Mouse (Mus musculus) lung, adult 10 weeks (tissue): ENCODE measurements around the gene Mgat1. TPM values are rescaled to one million over a fixed set of nuclear protein-coding genes. Genes with fewer than 3 reads are reported as not detected.

Source experiments
- polyA plus RNA-seq: library from polyadenylated mRNA; stranded (reverse); fragments of 350-450 nt; fragmentation: Illumina TruSeq; extraction: RNeasy Lipid Tissue Mini Kit (QIAGEN cat#74804); gene quantifications from one replicate; pipeline ENCODE4 v1.2.3, GENCODE M21; 2014; ENCODE audit warnings: low read depth, low replicate concordance; ENCODE audit not compliant: insufficient read depth

The Mgat1 gene
- 66.7 TPM for polyA plus RNA-seq

DNA sequence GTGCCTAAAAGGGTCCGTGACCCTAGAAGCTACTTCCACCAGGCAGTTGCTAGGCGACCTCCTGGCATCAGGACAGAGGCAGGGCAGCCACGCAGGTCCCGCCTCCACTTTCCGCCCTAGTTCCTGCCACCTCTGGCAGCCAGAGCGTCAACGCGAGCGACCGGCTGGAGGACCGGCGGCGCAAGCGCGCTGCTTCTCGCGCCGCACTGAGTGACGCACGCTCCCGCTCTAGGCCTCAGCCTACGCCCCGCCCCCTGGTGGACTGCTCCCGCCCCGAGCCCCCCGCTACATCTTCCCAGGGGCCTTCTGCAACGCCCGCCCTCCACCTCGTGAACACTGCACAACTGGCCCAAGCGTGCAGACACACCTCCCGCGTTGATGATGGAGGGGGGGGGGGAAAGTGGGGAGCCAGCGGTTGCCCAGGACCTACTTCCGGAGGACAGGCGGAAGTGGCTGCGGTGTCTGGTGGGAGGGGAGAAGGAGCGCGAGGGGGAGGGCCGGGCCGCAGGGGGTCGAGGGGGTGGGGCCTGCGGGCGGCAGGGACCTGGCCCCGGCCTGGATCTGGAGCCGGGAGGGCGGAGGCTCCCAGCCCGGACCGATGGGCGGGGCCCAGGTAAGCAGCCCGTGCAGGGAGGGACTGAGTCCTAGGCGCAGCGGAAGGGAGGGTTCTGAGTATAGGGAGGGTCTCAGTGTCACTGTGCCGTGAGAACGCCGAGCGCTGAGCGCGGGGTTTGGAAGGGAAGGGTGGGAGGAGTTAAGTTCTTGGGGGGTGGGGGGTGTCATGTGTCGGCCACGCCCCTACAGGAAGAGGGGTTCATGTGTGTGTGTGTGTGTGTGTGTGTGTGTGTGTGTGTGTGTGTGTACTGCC, at the start of gene Mgat1:
Gene Mgat1, plus strand, starts transcription at position 465 of the 868 bp plus-strand sequence.

DNA sequence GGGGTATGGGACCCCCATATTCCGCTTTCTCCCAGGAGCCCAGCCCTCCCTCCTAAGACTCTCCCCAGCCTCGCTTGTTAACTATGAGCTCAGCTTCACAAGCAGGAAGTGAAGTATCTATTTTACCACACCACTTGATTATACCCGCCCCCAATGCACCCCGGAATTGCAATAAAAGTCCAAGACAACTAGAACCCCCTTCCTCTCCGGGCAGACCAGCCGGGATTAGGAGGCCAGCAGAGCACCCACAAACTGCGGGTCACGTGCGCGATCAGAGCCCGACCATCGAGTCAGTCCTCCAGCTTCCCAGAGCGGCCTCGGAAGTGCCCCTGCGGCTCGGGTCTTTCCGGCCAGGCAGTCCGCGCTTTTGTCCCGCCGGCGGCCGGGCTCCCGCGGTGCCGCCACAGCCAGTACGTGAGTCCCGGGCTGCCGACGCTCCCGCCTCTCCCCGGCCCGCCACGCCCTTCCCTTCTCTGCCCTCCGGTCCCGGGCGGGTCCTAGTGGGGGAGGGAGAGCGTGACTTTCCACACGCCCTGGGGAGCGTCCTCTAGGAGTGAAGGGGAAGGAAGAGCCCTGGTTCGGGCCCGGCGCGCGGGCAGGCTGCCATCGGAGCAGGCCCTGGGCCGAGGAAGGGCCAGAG, 40.7 kb upstream of the Mgat1 start, which contains the start of gene Zfp62:
Gene Zfp62, plus strand, starts transcription at position 164 of the 640 bp plus-strand sequence.

DNA sequence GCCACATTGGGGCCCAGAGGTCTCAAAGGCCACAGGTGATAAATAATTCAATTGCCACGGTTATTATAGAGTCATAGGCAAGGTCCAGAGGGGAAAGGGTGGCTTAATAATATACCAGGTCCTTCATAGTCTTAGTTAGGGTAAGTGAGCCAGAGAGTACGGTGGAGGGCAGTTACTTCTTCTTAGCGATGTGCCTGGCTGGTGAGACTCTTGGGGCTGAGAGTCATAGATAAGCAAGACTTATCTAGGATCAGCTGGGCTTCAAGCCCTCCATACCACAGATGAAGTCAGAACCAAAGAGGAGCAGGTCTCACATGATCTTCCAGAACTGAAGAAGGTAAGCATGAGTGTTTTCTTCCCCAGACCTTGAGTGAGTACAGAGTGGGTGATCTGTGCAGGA, 34.2 kb downstream of the Mgat1 start, which contains the start of gene Olfr1393:
Gene Olfr1393, plus strand, starts transcription at position 83 of the 400 bp plus-strand sequence.

DNA sequence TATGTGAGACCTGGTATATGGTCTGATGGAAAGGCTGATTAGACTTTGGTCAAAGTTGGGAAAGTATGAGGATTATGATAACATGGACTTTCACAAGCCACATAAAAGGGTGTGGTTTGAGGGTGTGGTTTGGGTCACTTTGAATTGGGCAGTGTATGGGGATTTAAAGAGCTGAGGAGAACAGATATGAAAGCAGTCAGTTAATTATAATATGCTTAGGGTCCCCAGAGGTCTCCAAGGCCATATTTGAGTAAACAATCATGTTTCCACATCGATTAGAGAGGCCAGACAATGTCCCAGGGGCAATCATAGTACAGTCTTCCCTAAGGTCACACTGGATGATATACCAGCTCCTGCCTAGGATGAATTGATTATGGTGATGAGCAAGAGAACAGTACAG, 41.0 kb downstream of the Mgat1 start, which contains the start of gene Olfr1392:
Gene Olfr1392, plus strand, starts transcription at position 301 of the 400 bp plus-strand sequence.

DNA sequence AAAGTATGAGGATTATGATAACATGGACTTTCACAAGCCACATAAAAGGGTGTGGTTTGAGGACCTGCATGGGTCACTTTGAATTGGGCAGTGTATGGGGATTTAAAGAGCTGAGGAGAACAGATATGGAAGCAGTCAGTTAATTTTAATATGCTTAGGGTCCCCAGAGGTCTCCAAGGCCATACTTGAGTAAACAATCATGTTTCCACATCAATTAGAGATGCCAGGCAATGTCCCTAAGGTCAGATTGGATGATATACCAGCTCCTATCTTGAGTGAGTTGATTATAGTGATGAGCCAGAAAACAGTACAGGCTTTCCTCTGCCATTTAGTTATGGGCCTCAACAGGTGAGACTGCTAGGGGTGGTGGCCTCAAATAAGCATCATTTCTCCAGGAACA, 60.5 kb downstream of the Mgat1 start, which contains the start of gene Olfr10:
Gene Olfr10, plus strand, starts transcription at position 301 of the 400 bp plus-strand sequence.

Other genes with a start within 250 kb of the Mgat1 start
- gene 9930111J21Rik2, start 192.9 kb upstream of the Mgat1 start, polyA plus RNA-seq: 3.5 TPM
- 23.2 TPM for gene Tgtp2, start 180.0 kb upstream of the Mgat1 start, polyA plus RNA-seq
- 39.1 TPM for gene Ifi47, start 167.6 kb upstream of the Mgat1 start, polyA plus RNA-seq
- not detected for gene Olfr1396, start 129.3 kb upstream of the Mgat1 start, polyA plus RNA-seq
- not detected for gene Olfr1395, start 101.9 kb upstream of the Mgat1 start, polyA plus RNA-seq
- not detected for gene Olfr1394, start 89.8 kb upstream of the Mgat1 start, polyA plus RNA-seq
- 0.89 TPM for gene Btnl9, start 57.0 kb upstream of the Mgat1 start, polyA plus RNA-seq
- 10.9 TPM for gene Zfp62, start 40.9 kb upstream of the Mgat1 start, polyA plus RNA-seq
- gene Olfr1393, start 34.1 kb downstream of the Mgat1 start, polyA plus RNA-seq: not detected
- not detected for gene Olfr1392, start 41.1 kb downstream of the Mgat1 start, polyA plus RNA-seq
- not detected for gene Olfr10, start 60.5 kb downstream of the Mgat1 start, polyA plus RNA-seq
- gene Olfr1391, start 78.6 kb downstream of the Mgat1 start, polyA plus RNA-seq: not detected
- gene Olfr1390, start 91.0 kb downstream of the Mgat1 start, polyA plus RNA-seq: not detected
- not detected for gene Olfr1389, start 178.9 kb downstream of the Mgat1 start, polyA plus RNA-seq
- not detected for gene Olfr1388, start 192.4 kb downstream of the Mgat1 start, polyA plus RNA-seq
- not detected for gene Olfr1387, start 211.2 kb downstream of the Mgat1 start, polyA plus RNA-seq
- gene Olfr1386, start 220.9 kb downstream of the Mgat1 start, polyA plus RNA-seq: not detected
- not detected for gene Olfr1385, start 244.9 kb downstream of the Mgat1 start, polyA plus RNA-seq